Mouse (Mus musculus) mammary gland, adult 2 months (tissue): ENCODE results near the gene Pcgf5. TPM values are rescaled to one million over a fixed set of nuclear protein-coding genes. Genes with fewer than 3 reads are reported as not detected.

Experiments used
- polyA plus RNA-seq: library from polyadenylated mRNA; depleted of rRNA; stranded (reverse); fragments of >200 nt; gene quantifications from 2 replicates; pipeline ENCODE4 v1.2.3, GENCODE M21; 2012; ENCODE audit warnings: low replicate concordance; rRNA removed

Pcgf5 gene
- polyA plus RNA-seq, result 6.2 and 11.6 TPM in 2 replicates

DNA sequence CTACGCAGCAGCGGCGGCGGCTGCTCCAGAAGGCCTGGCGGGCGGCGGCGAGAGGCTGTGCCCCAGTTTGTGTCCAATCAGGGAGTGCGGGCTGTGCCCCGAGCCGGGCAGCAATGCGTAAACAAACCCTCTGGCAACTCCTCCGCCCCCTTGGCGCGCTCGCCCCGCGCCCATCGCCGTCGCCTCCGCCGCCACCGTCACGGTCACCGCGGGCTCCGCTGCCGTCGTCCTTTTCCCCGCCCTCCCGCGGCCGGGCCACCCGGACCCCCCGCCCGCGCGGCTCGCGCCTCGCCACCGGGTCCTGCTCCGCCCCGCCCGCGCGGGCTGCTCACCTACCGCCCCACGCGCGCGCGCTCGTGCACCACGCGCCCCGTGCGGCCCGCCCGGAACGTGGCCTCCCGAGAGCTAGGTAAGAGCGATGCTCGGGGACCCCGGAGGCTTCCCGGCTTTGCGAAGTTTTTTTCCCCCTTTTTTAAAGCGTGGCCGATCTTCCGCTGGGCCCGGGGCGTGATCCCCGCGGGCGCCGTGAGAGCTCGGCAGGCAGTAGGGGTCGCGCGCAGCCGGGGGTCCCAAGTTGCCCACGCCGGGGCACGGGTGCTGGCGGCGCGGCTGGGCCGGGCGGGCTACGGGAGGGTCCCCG lies at the start of gene Pcgf5:
Gene Pcgf5 (plus strand): TSS at position 149 of the 640 bp plus-strand sequence.

Other genes with a start within 250 kb of the Pcgf5 start
- 0.37 TPM in 1 of 2 replicates, not detected in the other for gene Ankrd1, start 228.2 kb upstream of the Pcgf5 start, polyA plus RNA-seq
- gene Hectd2, start 206.3 kb downstream of the Pcgf5 start, polyA plus RNA-seq, result 1.5 and 2.0 TPM in 2 replicates